Mouse (Mus musculus) thymus, postnatal 36 days (tissue): ENCODE results near the gene Bsg.
"Not testable (repeated sequence)": the region's sequence is repeated elsewhere in the genome, so short reads cannot be mapped to it uniquely, and the experiment has no call there.

Experiments used
- DNase-seq, 2 experiments: peaks; one replicate each; pipeline ENCODE4 v3.0.0; 2022; ENCODE audit warnings: mixed read lengths in 2 of 2

The Bsg gene

DNA sequence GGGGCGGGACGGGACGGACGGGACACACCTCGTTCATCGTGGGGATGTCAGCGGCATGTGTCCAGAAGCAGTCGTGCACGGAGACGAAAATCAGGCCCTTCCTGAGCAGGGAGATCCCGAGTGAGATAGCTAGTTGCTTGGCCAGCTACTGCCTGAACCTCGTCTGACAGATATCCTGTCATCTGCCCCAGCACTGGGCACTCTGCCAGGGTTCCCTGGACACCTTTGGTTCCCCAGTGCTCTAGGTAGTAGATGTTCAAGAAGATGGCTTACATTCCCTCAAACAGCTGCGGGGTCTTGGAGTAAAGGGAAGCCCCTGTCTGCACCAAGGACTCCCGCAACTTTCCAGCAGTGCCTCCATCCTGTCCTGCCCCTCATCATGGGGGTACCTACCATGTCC, 32.4 kb downstream of the Bsg start:
- no peak for DNase-seq

DNA sequence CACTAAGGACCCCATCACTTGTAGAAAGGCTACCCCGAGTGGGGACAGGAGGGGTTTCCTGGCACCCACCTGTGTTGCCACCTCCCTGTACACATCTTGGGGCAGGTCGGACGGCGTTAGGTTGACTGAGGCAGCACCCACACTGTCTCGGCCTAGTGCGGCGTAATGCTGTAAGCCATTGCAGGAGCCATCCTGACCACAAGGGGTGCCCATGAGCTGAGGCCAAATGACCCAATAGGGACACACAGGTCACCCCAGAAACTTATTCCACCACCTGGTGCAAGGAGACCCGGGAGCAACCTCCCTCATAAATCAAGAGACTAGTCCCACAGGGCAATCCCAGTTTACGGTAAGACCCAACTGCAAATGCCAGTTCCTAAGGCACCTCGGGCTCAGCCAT, 34.0 kb downstream of the Bsg start:
- no peak for DNase-seq

DNA sequence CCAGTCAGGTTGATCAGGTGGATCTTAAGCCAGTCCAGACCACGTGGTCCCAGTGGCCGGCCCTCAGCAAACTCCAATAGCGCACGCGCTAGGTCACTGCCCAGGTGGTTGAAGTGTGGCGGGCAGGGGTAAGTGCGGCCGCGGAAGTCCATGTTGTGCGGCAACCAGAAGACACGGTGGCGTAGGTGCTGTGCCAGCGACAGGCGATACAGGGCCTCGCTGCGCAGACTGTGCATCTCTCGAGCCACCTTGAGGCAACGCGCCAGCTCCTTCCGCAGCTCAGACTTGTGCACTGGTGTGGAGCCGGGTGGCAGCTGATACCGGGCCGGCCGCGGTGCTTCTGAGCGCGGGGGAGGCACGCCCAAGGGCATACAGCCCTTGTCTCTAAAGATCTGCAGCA, 34.9 kb downstream of the Bsg start:
- DNase-seq: no peak

DNA sequence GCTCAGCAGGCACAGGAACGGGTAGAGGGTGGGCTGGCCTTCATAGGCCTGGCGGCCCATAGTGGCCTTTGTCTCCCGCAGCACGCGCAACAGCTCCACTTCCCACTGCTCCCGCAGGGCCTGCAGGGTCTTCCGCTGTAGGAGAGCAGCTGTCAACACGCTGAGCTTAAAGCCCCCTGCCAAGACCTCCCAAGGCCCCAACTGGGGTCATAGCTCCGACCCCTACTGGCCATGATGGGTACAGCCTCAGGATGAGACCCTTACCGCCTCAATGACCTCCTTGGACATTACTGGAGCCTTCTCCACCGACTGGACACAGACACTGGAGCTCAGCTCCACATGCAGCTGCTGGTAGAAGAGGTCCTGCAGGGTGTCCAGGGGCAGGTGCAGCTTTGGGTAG, 36.6 kb downstream of the Bsg start:
- no peak for DNase-seq

GRCm38 (mm10) chr10:79743161-79743560, 38.9 kb downstream of the Bsg start:
- no peak for DNase-seq

GRCm38 (mm10) chr10:79743650-79744365, 39.5 kb downstream of the Bsg start:
- no peak for DNase-seq

GRCm38 (mm10) chr10:79745411-79745810, 41.1 kb downstream of the Bsg start:
- no peak for DNase-seq

DNA sequence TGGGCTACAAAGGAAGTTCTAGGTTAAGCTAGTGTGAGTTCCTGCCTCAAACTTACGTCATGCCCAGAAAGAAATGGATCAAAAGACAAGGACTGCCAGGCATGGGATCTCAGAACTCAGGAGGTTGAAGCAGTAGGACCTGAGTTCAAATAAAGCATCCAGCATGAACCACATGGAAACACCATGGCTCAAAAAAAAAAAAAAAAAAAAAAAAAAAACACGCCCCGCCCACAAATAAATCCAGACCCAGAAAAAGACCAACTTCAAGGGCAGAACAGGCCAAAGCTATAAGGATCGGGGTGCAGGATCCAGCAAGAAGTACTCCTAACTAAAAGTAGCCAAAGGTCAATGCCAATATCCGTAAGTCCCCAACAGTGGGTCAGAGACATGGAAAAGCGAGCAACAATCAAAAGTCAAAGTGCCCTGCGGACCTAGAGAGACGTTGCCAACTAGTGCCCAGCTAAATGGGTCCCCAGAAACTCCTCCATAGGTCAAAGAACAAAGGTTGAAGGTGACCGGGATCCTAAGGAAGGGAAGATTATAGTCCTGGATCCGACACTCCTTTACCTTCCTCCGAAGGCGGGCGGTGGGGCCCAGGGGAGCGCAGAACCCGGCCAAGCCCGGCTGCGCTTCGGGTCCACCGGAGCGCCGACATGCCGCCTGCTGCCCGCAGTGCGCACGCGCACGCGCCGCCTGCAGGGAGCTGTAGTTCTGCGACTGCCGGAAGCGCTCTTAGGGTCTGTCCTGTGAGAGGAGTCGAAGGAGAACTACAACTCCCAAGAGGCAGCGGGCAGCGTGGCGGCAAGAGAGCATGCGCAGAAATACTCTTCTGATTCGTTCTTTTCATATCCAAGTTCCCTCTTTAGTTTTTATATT, 41.8 kb downstream of the Bsg start, which contains the start of gene Polrmt:
TSS of gene Polrmt (minus strand) at position 684 of the 876 bp plus-strand sequence.
- peak; percentile 93 to 97 for DNase-seq

- no peak for DNase-seq
Measured at GRCm38 (mm10) chr10:79746774-79747151, 42.5 kb downstream of the Bsg start.

DNA sequence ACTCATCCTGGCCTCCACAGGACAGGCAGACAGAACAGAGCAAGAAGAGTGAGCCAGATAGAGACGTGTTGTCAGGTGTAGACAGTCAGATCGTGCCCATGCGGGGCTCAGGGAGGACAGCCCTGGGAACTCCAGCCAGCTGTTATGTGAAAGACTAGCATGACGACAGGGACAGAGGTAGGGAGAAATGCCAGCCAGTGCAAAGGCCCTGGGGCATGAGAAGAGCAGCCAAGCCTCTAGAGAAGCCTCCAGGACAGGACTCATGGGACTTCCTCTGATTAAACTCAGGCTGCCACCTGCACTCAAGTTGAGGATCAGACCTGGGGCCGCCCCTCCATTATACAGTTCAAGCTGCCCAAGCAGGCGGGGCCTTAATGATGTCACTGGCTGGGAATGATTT, 44.2 kb downstream of the Bsg start:
- no peak for DNase-seq

- peak in 1 of 2 experiments; percentile 38 for DNase-seq
Measured at GRCm38 (mm10) chr10:79754856-79755516, 50.7 kb downstream of the Bsg start, which contains the start of gene Fgf22. TSS of gene Fgf22 (plus strand) at chr10:79755076.

- no peak for DNase-seq
Measured at GRCm38 (mm10) chr10:79755854-79756253, 51.6 kb downstream of the Bsg start.

DNA sequence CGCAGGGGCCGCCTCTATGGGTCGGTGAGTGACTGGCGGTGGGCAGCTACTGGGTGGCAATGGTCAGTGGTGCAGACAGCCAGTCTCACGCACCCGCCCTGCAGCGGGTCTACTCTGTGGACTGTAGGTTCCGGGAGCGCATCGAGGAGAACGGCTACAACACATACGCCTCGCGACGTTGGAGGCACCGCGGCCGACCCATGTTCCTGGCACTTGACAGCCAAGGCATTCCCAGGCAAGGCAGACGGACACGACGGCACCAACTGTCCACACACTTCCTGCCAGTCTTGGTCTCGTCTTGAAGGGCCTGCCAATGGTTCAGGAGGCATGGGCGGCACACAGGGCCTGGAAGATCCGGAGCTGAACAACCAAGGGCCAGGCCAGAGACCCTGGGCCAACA, 52.4 kb downstream of the Bsg start:
- no peak for DNase-seq

DNA sequence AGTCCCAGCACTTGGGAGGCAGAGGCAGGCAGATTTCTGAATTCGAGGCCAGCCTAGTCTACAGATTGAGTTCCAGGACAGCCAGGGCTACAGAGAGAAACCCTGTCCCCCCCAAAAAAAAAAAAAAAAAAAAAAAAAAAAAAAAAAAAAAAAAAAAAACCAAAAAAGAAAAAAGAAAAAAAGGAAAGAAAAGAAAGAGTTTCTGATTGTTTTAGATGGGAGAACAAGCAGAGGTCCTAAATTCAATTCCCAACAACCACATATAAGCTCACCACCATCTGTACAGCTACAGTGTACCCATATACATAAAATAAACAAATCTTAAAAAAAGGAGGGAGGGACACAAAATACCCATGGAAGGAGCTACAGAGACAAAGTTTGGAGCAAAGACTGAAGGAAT, 55.4 kb downstream of the Bsg start:
- DNase-seq: not testable (repeated sequence)

- no peak for DNase-seq
Measured at GRCm38 (mm10) chr10:79760603-79761143, 56.4 kb downstream of the Bsg start.
